Mouse (Mus musculus) cerebral cortex, adult 2 months (tissue): ENCODE data around the gene Pxn.

ENCODE experiments used
- WGBS: fragments of 180-500 bp; shearing (Covaris S2); methylation state at CpG from one replicate; pipeline ENCODE4 v1.1.7; 2018; 5-methylcytosine and 5-hydroxymethylcytosine counted together

Gene Pxn

DNA sequence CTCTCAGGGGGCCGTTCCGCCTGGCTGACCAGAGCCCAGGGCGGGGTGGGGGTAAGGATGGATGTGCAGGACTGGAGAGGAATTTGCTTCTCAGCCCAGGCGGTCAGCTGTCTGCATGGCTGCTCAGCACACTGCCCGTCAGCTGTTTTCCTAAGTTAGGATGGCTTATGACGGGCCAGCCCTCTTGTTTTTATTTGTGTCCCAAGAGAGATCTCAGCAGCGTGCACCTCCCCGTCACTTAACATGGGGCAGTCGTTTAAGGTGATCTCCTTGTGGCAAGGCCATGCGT lies 2.3 kb downstream of the Pxn start:
- WGBS: 57% methylated on average over 10 of the region's 10 CpGs

DNA sequence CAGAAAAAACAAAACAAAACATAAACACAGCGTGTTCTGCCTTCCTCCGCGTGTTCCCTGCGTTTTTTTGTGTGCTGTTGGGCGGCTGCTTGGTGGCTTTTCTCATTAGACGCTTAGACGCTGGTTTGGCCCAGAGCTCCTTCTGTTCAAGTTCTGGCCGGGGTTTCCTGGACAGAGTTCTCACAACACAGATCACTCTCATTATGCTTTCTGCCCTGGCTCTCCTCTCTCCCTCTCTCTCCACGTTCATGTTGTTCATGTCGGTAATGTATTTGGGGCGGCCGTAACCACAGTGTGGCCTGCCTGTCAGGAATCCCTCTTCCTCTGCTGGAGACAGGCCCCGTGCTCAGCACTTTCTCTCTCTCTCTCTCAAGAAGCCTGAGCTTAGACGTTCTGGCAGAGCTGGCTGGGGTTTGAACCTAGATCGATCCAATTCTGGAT lies 2.9 kb downstream of the Pxn start:
- 42% methylated on average over 15 of the region's 15 CpGs for WGBS

GRCm38 (mm10) chr5:115509790-115510689 lies 3.6 kb downstream of the Pxn start:
- WGBS: 55% methylated on average over 15 of the region's 15 CpGs

DNA sequence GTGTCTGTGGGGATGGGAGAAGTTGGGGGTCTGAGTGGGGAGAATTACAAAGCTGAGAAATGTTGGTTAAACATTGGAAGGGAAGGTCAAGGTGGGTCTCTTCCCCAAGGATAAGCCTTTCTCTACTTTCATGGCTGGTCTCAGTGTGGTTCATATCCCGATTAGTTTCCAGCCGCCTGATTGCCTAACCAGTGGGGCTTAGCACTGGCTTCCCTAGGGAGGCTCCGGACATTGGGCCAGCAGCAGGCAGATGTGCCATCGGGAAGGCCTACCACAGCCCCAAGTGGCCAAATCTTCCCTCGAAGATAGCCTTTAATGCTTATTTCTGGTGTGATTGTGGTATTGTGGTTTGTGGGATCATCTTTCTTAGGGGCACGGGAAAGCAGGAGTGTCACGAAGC lies 5.9 kb downstream of the Pxn start:
- 92% methylated on average over 7 of the region's 7 CpGs for WGBS

DNA sequence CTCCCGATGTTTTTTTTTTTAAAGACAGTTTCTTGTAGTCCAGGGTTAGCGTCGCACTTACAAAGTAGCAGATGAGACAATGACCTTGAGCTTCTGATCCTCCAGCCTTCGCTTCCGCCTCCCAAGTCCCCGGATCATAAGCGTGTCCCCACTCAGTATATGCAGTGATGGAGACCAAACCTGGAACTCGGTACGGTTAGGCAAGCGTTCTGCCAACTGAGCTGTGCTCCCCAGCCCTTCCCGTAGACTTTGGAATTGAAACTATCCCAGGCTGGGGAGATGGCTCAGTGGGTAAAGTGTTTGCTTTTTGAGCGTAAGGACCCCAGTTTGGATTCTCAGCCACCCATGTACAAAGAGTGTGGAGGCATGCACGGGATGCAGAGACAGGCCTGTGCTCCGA lies 6.8 kb downstream of the Pxn start:
- WGBS: 97% methylated on average over 14 of the region's 14 CpGs

DNA sequence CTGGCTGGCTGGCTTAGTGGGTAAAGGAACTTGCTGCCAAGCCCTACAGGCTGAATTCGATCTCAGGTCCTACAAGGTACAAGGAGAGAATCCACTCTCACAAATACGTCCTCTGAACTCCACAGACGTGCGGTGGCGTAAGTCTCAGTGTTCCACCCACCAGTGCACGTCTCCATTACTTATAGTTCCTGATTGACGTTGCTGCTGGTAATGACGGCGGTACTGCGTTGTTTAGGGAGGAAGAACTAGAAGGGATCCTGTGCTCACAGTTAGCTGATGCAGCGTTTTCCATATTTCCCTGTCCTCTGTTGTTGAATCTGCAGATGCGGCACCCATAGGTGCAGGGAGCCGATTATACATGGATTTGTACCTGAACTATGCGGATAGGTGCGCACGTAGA lies 7.2 kb downstream of the Pxn start:
- WGBS: 92% methylated on average over 16 of the region's 16 CpGs

DNA sequence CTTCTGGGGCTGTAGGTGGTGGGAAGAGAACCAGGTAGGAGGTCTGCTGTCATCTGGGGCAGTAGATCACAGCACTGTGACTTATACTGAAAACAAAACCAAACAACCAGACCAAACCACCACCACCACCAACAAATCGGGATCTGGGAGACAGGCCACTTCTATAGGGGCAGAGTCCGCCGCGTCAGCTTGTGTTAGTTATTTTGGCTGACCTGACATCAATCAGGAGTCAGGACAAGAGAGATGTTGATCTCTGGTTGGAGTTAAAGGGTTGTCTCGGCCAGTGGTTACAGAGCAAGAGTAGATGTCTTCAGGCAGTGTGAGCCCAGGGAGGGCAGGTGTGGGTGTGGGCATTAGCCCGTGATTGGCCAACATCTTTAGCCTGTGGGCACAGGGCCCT lies 7.9 kb downstream of the Pxn start:
- WGBS: 88% methylated on average over 6 of the region's 6 CpGs

DNA sequence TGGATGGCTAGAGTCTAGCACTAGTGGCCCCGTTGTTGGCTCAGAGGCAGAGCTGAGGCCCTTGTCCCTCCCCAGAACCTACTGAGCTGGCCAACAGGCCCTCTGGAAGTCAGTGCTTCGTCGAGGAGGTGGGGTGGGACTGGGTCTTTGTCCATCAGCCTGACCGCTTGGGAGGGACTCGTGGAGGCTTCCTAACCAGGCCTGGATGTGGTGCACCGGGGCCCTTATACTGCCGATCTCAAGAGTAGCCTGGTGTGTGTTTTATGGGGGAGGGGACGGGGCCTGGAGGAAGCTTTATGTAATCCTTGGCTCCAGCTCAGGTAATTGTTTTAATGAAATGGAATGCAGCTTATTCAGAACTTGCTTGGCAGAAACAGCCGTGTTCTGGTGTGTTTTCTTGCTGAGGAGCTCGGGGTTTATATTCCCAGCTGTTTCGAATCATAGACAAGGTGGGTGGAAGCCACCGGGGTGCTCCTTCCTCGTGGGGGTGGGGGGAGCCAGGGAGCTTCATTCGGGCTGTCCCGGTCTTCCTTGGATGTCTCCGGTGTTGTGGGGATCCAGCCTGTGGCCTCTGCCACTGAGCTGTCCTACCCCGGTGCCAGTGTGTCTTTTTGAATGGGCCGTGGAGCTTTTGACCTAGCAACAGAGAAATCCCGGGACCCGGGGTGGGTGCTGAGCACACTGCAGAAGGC lies 8.6 kb downstream of the Pxn start:
- 35% methylated on average over 20 of the region's 20 CpGs for WGBS

- 75% methylated on average over 32 of the region's 32 CpGs for WGBS
Measured at GRCm38 (mm10) chr5:115516081-115516907, 9.8 kb downstream of the Pxn start.

- 80% methylated on average over 7 of the region's 7 CpGs for WGBS
Measured at GRCm38 (mm10) chr5:115516908-115517307, 10.4 kb downstream of the Pxn start.

DNA sequence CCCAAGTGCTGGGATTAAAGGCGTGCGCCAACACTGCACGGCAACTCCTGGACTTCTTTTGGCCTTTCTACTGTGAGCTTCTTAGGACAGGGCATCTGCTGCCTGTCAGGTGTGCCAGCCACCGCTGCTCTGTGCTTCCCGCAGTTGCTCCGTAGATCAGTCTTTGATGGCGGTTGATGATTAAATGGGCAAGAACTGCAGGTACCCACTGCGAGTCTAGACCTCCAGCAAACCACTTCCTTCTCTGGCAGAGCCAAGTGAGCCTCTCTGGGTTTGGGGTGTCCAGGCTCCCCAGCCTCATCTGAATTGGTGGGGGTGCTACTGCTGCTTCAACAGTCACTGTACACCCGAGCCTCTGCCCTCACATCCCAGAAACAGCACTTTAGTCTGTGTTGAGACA lies 11.0 kb downstream of the Pxn start:
- WGBS: 94% methylated on average over 9 of the region's 9 CpGs

GRCm38 (mm10) chr5:115518214-115518613 lies 11.7 kb downstream of the Pxn start:
- 99% methylated on average over 7 of the region's 8 CpGs for WGBS

- WGBS: 67% methylated on average over 21 of the region's 21 CpGs
Measured at GRCm38 (mm10) chr5:115520325-115520869, 13.9 kb downstream of the Pxn start.

GRCm38 (mm10) chr5:115521553-115522461 lies 15.3 kb downstream of the Pxn start:
- 71% methylated on average over 21 of the region's 21 CpGs for WGBS

DNA sequence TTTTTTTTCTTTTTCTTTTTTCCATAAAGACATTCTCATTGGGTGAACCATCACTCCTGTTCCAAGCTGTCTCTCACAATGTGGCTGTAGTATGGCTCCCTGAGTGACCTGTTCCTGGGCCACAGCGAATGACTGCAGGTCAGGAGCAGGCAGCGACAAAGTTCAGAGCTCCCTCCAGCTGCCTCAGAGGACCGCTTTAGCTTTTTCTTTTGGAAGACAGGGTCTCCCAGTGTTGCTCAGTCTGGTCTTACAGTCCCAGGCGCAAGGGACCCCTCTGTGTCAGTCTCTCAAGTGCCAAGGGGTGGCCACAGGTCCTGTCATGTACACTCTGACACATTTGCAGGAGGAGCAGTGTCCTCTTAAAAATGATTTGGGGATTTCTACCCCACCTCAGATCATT lies 16.1 kb downstream of the Pxn start:
- WGBS: 87% methylated on average over 4 of the region's 4 CpGs

- WGBS: 78% methylated on average over 15 of the region's 15 CpGs
Measured at GRCm38 (mm10) chr5:115522981-115523499, 16.6 kb downstream of the Pxn start.

DNA sequence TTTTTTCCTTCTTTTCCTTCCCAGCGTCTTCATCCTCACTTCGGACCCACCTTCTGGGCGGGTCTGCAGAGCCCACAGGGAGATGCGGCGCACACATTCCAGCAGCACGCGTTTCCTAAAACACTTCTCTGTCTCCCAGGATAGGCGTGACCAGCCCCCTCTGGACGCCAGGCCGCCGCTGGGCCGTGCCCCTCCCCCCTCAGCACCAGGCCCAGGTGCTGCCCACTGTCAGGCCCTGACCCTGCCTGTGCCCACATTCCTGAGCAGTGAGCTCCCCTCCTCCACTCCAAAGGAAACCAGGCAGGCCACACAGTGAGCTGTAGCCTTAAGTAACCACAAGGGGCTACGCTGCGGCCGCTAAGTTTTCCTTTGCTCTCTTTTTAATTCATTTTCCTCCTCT lies 17.5 kb downstream of the Pxn start:
- 56% methylated on average over 15 of the region's 15 CpGs for WGBS

DNA sequence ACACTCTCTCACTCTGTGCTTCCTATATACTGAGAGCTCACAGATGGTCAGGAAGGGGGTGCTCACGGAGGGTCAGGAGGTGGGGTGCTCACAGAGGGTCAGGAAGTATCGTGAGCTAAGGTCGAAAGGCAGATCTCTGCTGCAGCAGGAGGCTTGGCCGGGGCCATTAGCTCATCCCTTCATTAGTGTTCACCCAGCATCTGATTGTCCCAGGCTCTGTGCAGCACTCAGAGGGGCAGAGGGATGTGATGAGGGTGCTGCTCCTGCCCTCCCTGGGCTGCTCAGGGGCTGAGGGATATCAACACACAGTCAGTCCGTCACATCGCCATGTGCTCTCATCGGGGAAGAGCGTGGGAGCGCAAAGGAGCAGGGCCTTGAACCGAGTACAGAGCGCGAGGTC lies 18.0 kb downstream of the Pxn start:
- 76% methylated on average over 12 of the region's 12 CpGs for WGBS

GRCm38 (mm10) chr5:115525416-115525815 lies 18.9 kb downstream of the Pxn start:
- 84% methylated on average over 4 of the region's 4 CpGs for WGBS

DNA sequence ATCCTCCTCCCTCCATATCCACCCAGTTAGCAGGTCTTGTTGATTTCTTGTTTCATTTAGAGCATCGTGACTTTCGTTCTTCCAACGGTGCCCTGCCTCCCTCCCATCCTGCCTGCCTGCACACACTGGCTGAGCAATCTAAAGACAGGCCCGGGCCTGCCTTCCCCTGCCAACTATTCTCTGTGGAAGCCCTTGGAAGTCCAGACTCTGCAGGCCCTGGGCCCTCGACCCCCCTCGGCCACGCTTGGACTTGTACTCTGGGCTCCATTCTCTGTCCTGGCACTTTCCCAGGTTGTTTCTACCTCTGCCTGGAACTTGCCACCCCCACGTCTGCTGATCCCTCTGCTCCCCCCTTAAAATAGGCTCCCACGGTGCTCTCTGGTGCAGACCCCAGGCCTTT lies 19.5 kb downstream of the Pxn start:
- 74% methylated on average over 9 of the region's 9 CpGs for WGBS
